Mouse (Mus musculus) lung, adult 18-20 months (tissue): ENCODE data around the gene Gm826.

ENCODE experiments used
- DNase-seq, 2 experiments: peaks; one replicate each; pipeline ENCODE4 v3.0.0; 2022; ENCODE audit warnings: mixed read lengths in 2 of 2

The Gm826 gene

GRCm38 (mm10) chr2:160275959-160276657, 57.9 kb downstream of the Gm826 start:
- peak; percentile 13 to 17 for DNase-seq

- DNase-seq, result peak in 1 of 2 experiments; percentile 2
Observed at GRCm38 (mm10) chr2:160267828-160268453, 66.0 kb downstream of the Gm826 start.

- DNase-seq, result no peak
Observed at GRCm38 (mm10) chr2:160263861-160264260, 70.1 kb downstream of the Gm826 start.

GRCm38 (mm10) chr2:160261538-160261937, 72.4 kb downstream of the Gm826 start:
- DNase-seq, result no peak
